Mouse (Mus musculus): ENCODE data around the gene Hist1h2bq. TPM values are rescaled to one million over a fixed set of nuclear protein-coding genes. Genes with fewer than 3 reads are reported as not detected.

Hist1h2bq gene
- total RNA-seq, 2 experiments from 2014 or later = 71.4 to 340 TPM

Other genes with a start within 250 kb of the Hist1h2bq start
Only the 30 nearest of the 31 such genes appear.
- not detected in 2 replicates for gene Olfr1364, start 228.4 kb downstream of the Hist1h2bq start, total RNA-seq (2015)
- not detected in 2 replicates for gene Olfr1364, start 228.4 kb downstream of the Hist1h2bq start, total RNA-seq (2017)
- gene Olfr1362, start 196.2 kb downstream of the Hist1h2bq start, total RNA-seq (2015) = not detected in 2 replicates
- gene Olfr1362, start 196.2 kb downstream of the Hist1h2bq start, total RNA-seq (2017) = not detected in 2 replicates
- not detected in 2 replicates for gene Olfr11, start 167.7 kb downstream of the Hist1h2bq start, total RNA-seq (2015)
- gene Olfr11, start 167.7 kb downstream of the Hist1h2bq start, total RNA-seq (2017) = not detected in 2 replicates
- gene Olfr1361, start 146.8 kb downstream of the Hist1h2bq start, total RNA-seq (2015) = not detected in 2 replicates
- not detected in 2 replicates for gene Olfr1361, start 146.8 kb downstream of the Hist1h2bq start, total RNA-seq (2017)
- gene Olfr1360, start 132.8 kb downstream of the Hist1h2bq start, total RNA-seq (2015) = not detected in 2 replicates
- not detected in 2 replicates for gene Olfr1360, start 132.8 kb downstream of the Hist1h2bq start, total RNA-seq (2017)
- gene Olfr1359, start 112.1 kb downstream of the Hist1h2bq start, total RNA-seq (2015) = not detected in 2 replicates
- not detected in 2 replicates for gene Olfr1359, start 112.1 kb downstream of the Hist1h2bq start, total RNA-seq (2017)
- gene Hist1h2bl, start 94.1 kb downstream of the Hist1h2bq start, total RNA-seq (2015) = 262 and 280 TPM in 2 replicates
- gene Hist1h2bl, start 94.1 kb downstream of the Hist1h2bq start, total RNA-seq (2017) = 409 and 426 TPM in 2 replicates
- 5.0 and 7.6 TPM in 2 replicates for gene Hist1h2ai, start 93.8 kb downstream of the Hist1h2bq start, total RNA-seq (2015)
- gene Hist1h2ai, start 93.8 kb downstream of the Hist1h2bq start, total RNA-seq (2017) = 3,924 and 4,338 TPM in 2 replicates
- 37.0 and 141 TPM in 2 replicates for gene Hist1h3h, start 92.5 kb downstream of the Hist1h2bq start, total RNA-seq (2015)
- 82.6 and 194 TPM in 2 replicates for gene Hist1h3h, start 92.5 kb downstream of the Hist1h2bq start, total RNA-seq (2017)
- 139 and 162 TPM in 2 replicates for gene Hist1h2bm, start 88.2 kb downstream of the Hist1h2bq start, total RNA-seq (2015)
- gene Hist1h2bm, start 88.2 kb downstream of the Hist1h2bq start, total RNA-seq (2017) = 615 and 635 TPM in 2 replicates
- 5.8 and 10.7 TPM in 2 replicates for gene Hist1h4j, start 75.1 kb downstream of the Hist1h2bq start, total RNA-seq (2015)
- gene Hist1h4j, start 75.1 kb downstream of the Hist1h2bq start, total RNA-seq (2017) = 595 and 644 TPM in 2 replicates
- 97.3 and 158 TPM in 2 replicates for gene Hist1h4k, start 59.7 kb downstream of the Hist1h2bq start, total RNA-seq (2015)
- 2,083 and 3,751 TPM in 2 replicates for gene Hist1h4k, start 59.7 kb downstream of the Hist1h2bq start, total RNA-seq (2017)
- 141 and 258 TPM in 2 replicates for gene Hist1h2ak, start 56.4 kb downstream of the Hist1h2bq start, total RNA-seq (2015)
- gene Hist1h2ak, start 56.4 kb downstream of the Hist1h2bq start, total RNA-seq (2017) = 1,551 and 1,637 TPM in 2 replicates
- gene Hist1h2bn, start 56.1 kb downstream of the Hist1h2bq start, total RNA-seq (2015) = 318 and 331 TPM in 2 replicates
- 1,434 and 1,651 TPM in 2 replicates for gene Hist1h2bn, start 56.1 kb downstream of the Hist1h2bq start, total RNA-seq (2017)
- gene Hist1h1b, start 29.6 kb downstream of the Hist1h2bq start, total RNA-seq (2015) = 792 and 803 TPM in 2 replicates
- 2,001 and 2,565 TPM in 2 replicates for gene Hist1h1b, start 29.6 kb downstream of the Hist1h2bq start, total RNA-seq (2017)
- gene Hist1h3i, start 26.8 kb downstream of the Hist1h2bq start, total RNA-seq (2015) = 290 and 369 TPM in 2 replicates
- gene Hist1h3i, start 26.8 kb downstream of the Hist1h2bq start, total RNA-seq (2017) = 211 and 245 TPM in 2 replicates
- 5.6 TPM in 1 of 2 replicates, not detected in the other for gene Hist1h2an, start 23.0 kb downstream of the Hist1h2bq start, total RNA-seq (2015)
- 740 and 806 TPM in 2 replicates for gene Hist1h2an, start 23.0 kb downstream of the Hist1h2bq start, total RNA-seq (2017)
- gene Hist1h2bp, start 22.7 kb downstream of the Hist1h2bq start, total RNA-seq (2015) = 15.3 and 29.2 TPM in 2 replicates
- gene Hist1h2bp, start 22.7 kb downstream of the Hist1h2bq start, total RNA-seq (2017) = 50.7 and 60.8 TPM in 2 replicates
- 149 and 256 TPM in 2 replicates for gene Hist1h2ao, start 268 bp upstream of the Hist1h2bq start, total RNA-seq (2015)
- gene Hist1h2ao, start 268 bp upstream of the Hist1h2bq start, total RNA-seq (2017) = 2,161 and 2,311 TPM in 2 replicates
- gene Hist1h4m, start 1.5 kb upstream of the Hist1h2bq start, total RNA-seq (2015) = 67.9 and 71.7 TPM in 2 replicates
- gene Hist1h4m, start 1.5 kb upstream of the Hist1h2bq start, total RNA-seq (2017) = 1,995 and 3,050 TPM in 2 replicates
- 60.0 and 63.1 TPM in 2 replicates for gene Hist1h4n, start 22.0 kb upstream of the Hist1h2bq start, total RNA-seq (2015)
- 1,683 and 2,067 TPM in 2 replicates for gene Hist1h4n, start 22.0 kb upstream of the Hist1h2bq start, total RNA-seq (2017)
- 111 and 142 TPM in 2 replicates for gene Hist1h2ap, start 23.3 kb upstream of the Hist1h2bq start, total RNA-seq (2015)
- 857 and 1,070 TPM in 2 replicates for gene Hist1h2ap, start 23.3 kb upstream of the Hist1h2bq start, total RNA-seq (2017)
- 322 and 378 TPM in 2 replicates for gene Hist1h2br, start 23.5 kb upstream of the Hist1h2bq start, total RNA-seq (2015)
- 273 and 294 TPM in 2 replicates for gene Hist1h2br, start 23.5 kb upstream of the Hist1h2bq start, total RNA-seq (2017)
- 0.23 and 0.36 TPM in 2 replicates for gene Zfp184, start 134.9 kb upstream of the Hist1h2bq start, total RNA-seq (2015)
- gene Zfp184, start 134.9 kb upstream of the Hist1h2bq start, total RNA-seq (2017) = 0.65 TPM in 1 of 2 replicates, not detected in the other
- gene Pom121l2, start 171.0 kb upstream of the Hist1h2bq start, total RNA-seq (2015) = not detected in 2 replicates
- gene Pom121l2, start 171.0 kb upstream of the Hist1h2bq start, total RNA-seq (2017) = not detected in 2 replicates
- gene Prss16, start 199.5 kb upstream of the Hist1h2bq start, total RNA-seq (2015) = 3.7 and 4.3 TPM in 2 replicates
- 2.8 and 5.2 TPM in 2 replicates for gene Prss16, start 199.5 kb upstream of the Hist1h2bq start, total RNA-seq (2017)
- gene Hist1h2ah, start 225.4 kb upstream of the Hist1h2bq start, total RNA-seq (2015) = 0.91 and 1.1 TPM in 2 replicates
- gene Hist1h2ah, start 225.4 kb upstream of the Hist1h2bq start, total RNA-seq (2017) = 48.2 and 145 TPM in 2 replicates
- 78.9 and 108 TPM in 2 replicates for gene Hist1h2bk, start 225.7 kb upstream of the Hist1h2bq start, total RNA-seq (2015)
- 1,539 and 1,747 TPM in 2 replicates for gene Hist1h2bk, start 225.7 kb upstream of the Hist1h2bq start, total RNA-seq (2017)
- 34.9 and 43.5 TPM in 2 replicates for gene Hist1h4i, start 231.2 kb upstream of the Hist1h2bq start, total RNA-seq (2015)
- 115 and 127 TPM in 2 replicates for gene Hist1h4i, start 231.2 kb upstream of the Hist1h2bq start, total RNA-seq (2017)
- gene Hist1h2ag, start 232.7 kb upstream of the Hist1h2bq start, total RNA-seq (2015) = 43.5 and 58.5 TPM in 2 replicates
- gene Hist1h2ag, start 232.7 kb upstream of the Hist1h2bq start, total RNA-seq (2017) = 942 and 986 TPM in 2 replicates

Data from megakaryocyte, adult 5-6 weeks (primary cell).